Mouse (Mus musculus) cortical plate, adult 2 months (tissue): ENCODE results near the gene Pigyl.

Source experiments
- CTCF ChIP-seq: fragments of 200-500 bp; IDR thresholded peaks from 2 replicates; pipeline ENCODE4 v1.5.1; 2011; ENCODE audit warnings: mild to moderate bottlenecking, control low read depth, low read length; ENCODE audit not compliant: insufficient read depth; ENCODE audit errors: extremely low read depth
- POLR2A ChIP-seq: fragments of 200-500 bp; IDR thresholded peaks from 2 replicates; pipeline ENCODE4 v1.6.1; 2011; ENCODE audit warnings: mild to moderate bottlenecking, low read length, control low read depth; ENCODE audit not compliant: insufficient read depth; ENCODE audit errors: extremely low read depth

DNA sequence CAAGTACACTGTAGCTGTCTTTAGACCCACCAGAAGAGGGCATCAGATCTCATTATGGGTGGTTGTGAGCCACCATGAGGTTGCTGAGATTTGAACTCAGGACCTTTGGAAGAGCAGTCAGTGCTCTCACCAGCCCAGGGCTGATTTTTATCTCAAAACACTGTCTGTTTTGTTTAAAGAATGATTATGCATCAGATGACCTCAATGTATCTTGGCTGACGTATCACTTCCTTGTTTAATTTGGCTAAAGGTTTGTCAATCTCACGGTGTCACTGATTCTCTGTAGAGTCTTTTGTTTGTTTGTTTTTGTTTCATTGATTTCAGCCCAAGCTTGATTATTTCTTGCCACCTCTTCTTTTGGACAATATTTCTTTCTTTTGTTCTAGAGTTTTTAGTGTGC is 5.7 kb upstream of the Pigyl start:
- TF ChIP-seq CTCF (no peak), POLR2A (no peak)
